Mouse (Mus musculus) mouse embryonic stem cell (cell line): ENCODE results near the gene Rptor.
"Not testable (repeated sequence)": the region's sequence is repeated elsewhere in the genome, so short reads cannot be mapped to it uniquely, and the experiment has no call there.

ENCODE experiments used
- in situ Hi-C, 2 experiments: fragments of 300-500 bp; cut with MboI; formaldehyde crosslinking; loops; 1 replicate in 1 of 2; 3 replicates in 1 of 2; pipeline ENCODE4 v1.14.3; 2019 to 2020; ENCODE audit warnings: low sequenced_read_pairs in 2 of 2, low pct_unique_long_range_greater_than_20kb in 1 of 2, mixed read lengths in 1 of 2; ENCODE audit not compliant: unreplicated experiment in 1 of 2

Gene Rptor

DNA sequence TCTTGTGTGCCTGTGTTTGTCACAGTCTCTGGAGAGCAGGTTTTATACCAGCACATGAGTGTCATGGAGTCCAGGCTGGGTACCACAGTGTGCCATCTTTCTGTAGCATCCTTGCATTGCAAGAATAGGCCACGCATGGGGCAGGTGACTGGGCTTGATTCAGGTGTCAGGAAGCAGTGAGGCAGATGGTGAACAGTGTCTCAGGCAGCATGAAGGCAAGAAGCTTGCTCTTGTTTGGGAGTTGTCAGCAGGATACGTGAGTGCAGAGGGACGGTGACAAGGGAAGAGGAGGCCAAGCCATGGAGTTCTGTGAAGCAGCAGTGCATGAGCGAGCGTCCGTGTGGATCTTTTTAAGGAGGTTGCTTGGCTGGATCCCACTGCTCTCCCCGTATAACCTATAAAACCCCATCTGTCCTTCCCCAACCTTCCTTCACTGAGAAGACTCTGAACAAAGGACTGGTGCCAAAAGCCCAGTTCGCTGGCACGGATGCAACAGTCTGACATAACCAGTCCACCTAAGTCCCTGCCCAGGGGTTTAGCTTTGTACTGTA, 39.2 kb downstream of the Rptor start:
- in situ Hi-C loops, result no loop called here

DNA sequence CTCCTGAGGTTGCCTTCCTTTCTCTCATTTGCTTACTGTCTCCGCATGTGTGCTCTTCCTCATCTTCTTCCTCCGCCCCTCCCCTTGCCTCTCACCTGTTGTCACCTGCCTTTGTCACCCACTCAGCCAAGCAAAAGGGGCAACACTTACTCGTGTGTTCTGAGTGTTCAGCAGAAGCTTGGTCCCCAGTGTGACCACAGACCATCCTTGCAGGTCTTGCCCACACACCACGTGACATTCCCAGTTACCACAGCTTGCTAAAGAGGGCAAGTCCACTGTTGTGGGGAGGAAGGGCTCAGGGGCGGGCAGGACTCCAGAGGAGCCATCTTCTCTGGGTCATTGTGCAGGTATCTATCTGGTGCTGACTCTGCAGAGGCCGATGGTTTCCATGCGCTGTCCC, 40.6 kb downstream of the Rptor start:
- in situ Hi-C loops, result no loop called here

DNA sequence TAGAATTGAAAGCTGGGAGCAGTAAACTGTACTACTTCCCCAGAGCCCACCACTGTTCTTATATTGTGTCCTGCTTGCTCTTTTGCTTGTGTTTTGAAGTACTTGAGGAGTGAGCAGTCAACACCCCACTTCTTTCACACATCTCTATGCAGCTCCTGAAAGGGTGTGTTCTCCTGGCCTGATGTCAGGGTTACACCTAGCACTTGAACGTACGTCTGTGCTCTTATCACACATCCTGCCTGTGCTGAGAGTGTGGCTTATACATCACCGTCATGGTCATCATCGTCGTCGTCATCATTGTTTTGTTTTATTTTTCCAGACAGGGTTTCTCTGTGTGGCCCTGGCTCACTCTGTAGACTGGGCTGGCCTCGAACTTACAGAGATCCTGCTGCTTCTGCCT, 41.4 kb downstream of the Rptor start:
- in situ Hi-C loops, result no loop called here

DNA sequence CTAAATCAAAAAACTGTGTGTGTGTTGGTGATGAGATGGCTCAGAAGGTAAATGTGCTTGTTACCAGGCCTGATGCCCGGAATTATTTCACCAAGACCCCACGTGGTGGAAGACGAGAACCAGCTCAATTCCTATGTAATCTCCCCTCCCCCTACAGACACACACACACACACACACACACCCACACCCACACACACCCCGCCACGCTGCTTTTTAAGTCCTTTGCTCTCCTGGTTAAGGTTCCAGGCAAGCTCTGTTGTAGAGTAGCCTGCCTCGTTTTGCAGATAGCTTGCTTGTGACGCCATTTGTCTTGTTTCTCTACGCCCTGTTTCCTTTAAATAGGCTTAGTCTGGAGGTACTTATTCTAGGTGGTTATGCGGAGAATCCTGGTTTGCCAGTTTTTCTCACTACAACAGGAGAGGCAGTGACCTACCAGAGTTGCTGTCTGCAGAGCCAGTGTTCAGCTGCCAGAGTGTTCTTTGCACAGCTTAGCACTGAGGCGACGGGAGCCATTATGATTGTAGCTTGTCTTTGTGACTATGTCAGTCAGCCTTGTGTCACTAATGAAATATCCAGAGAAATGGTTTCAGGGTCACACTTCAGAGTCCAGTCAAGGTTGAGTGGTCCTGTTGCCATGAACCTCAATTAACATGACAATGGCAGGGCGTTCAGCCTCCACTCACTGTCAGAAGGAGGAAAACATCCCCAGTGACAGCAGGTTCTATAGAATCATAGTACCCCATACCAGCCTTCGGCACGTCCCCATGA, 42.1 kb downstream of the Rptor start:
- in situ Hi-C loops, result no loop called here

DNA sequence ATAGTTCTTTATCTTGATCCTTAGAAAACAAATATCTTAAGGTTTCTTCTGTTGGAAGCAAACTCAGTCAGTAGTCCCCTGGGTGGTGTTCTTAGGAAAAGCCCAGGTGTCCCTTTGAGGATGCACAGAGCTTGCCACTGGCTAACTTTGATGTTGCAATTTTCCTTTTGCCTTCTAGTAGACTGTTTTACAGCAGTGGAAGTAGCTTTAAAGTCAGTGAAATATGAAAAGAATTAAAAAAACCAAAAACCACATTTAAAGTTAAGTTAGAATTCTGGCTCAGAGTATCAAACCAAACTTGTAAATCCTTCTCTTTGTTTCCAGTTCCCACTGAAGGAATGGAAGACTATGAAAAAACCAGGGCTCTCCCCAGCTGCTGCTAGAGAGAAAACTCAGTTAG, 47.8 kb downstream of the Rptor start:
- in situ Hi-C loops, result no loop called here

DNA sequence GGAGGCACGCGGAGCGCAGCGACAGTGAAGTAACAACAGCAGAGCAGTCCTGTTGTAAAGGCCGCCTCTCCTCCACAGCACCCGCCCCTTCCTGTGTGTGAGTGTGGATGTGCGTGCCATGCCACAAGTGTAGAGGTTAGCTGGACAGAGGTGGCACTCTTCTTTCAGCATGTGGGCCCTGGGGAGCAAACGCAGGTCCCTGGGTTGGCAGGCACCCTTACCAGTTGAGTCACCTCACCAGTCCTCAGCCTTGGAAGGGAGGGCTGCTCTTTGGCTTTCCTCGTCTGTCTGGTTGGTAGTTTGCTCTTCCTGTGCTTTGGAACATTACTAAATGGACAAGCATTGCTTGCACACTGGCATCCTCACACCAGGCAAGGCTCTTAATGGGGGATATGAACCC, 50.6 kb downstream of the Rptor start:
- in situ Hi-C loops, result no loop called here

DNA sequence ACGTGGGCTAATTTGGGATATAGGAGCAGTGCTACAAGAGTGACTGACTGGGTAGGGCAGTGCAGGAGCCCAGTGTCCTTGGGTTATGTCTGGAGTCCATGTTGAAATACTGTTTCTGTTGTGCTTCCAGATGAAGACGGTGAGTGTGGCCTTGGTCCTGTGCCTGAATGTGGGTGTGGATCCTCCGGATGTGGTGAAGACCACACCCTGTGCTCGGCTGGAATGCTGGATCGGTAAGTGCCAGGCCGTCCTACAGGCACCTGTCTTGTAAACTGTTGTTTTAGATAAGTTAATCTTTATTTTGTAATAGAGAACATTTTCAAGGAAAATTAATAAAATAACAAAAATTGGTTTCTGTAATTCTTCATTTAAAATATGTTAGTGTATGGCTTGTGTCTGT, 54.8 kb downstream of the Rptor start:
- in situ Hi-C loops, result no loop called here

DNA sequence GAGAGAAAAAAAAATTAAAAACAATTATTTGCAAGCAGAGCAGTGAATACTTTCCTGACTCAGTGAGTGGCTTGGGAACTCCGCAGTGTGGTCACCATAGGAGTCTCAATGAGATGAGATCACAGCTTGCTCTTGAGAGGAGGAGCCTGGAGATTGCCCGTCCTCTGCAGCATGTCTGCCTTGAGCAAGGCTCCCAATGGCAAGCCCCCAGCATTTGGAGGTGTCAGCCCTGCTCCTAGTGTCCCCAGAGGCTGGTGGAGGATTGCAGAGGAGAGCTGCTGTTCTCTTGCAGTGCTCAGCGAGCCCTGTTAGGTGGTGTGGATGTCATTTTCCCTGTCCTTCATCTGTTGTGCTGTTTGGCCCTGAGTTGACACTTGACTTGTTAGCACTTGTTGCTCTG, 56.6 kb downstream of the Rptor start:
- in situ Hi-C loops, result no loop called here

DNA sequence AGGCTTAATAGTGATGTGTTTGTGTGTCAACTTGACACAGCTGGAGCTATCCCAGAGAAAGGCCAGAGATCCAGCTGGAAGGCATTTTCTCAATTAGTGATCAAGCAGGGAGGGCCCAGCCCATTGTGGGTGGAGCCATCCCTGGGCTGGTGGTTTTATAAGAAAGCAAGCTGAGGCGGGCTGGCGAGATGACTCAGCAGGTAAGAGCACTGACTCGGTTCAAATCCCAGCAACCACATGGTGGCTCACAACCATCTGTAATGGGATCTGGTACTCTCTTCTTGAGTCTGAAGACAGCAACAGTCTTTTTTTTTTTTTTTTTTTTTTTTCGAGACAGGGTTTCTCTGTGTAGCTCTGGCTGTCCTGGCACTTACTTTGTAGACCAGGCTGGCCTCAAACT, 58.8 kb downstream of the Rptor start:
- in situ Hi-C loops, result not testable (repeated sequence)

DNA sequence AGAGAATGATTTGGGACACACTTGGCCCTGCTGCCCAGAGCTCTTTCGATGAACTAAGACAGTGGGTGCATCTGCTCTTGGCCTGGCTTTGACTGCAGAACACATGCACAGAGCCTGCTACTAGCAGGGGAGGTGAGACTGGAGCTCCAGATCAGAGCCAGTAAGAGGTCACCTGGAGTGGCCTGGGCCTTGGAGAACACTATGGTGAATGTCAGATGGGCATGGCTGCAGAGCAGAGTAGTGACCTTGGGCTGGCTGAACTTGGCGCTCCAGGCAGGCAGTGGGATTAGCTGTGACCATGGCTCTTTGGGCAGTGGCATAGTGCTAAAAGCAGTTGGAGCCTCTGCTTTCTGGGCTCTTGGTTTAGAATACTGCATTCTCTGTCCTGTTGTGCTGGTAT, 61.2 kb downstream of the Rptor start:
- in situ Hi-C loops, result no loop called here

DNA sequence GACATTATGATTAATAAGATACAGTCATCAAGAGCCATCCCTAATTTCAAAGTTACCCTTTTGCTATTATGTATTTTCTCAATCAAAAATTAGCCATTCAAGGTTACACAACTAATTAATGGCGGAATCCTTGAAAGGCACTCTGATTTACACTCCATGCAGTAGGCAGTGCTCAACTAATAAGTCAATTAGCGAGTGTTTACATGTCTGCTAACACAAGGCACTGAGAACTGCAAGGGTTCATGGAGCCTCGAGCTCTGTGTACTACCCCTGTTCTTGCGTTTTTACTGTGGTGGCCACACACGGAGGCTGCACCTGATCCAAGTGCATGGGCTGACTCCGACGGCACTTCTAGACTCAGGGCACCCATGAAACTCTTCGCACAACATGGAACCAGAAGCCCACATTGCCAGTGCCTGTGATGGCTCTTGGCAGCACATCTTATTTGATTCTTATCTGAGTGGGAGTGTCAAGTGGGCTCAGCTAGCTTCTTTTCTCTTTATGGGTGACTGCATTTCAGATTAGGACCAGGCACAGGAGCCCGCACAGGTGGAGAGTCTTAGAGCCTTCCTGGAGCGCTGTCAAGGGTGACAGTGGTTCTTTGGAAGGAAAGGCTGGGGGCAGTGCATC, 62.1 kb downstream of the Rptor start:
- in situ Hi-C loops, result no loop called here

DNA sequence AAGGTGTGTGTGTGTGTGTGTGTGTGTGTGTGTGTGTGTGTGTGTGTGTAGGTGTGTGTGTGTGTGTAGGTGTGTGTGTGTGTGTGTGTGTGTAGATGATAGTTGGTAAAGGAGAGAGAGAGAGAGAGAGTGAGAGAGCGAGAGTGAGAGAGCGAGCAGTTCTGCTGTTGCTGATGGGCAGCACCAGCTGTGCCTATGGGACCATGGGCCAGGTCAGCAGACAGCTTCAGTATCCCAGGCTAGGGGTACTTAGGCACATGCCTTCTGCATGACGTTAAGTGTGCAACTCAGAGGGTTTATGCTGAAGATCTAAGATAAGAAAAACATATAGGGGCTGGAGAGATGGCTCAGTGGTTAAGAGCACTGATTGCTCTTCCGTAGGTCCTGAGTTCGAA, 62.6 kb downstream of the Rptor start:
- in situ Hi-C loops, result no loop called here

DNA sequence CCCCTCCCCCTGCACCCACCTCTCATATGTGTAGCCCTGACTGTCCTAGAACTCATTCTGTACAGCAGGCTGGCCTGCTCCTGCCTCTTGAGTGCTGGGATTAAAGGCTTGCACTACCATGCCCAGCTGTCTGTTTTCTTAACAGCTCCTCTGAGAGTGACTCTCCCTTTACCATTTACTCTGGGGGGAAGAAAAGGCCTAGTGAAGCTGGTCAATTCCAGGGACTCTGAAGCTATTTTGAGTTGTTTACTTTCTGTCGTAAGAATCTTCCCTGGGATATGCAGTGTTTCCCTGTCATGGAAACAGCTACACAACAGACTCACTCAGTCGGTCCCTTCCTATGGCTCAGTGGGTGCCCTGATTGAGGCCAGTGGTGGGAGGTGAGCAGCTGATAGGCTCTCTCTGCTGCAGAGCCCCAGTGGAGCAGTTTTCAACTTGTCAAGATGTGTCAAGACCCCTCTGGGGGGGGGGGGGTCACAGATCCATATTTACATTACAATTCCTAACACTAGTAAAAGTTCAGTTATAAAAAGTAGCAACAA, 63.9 kb downstream of the Rptor start:
- in situ Hi-C loops, result no loop called here

DNA sequence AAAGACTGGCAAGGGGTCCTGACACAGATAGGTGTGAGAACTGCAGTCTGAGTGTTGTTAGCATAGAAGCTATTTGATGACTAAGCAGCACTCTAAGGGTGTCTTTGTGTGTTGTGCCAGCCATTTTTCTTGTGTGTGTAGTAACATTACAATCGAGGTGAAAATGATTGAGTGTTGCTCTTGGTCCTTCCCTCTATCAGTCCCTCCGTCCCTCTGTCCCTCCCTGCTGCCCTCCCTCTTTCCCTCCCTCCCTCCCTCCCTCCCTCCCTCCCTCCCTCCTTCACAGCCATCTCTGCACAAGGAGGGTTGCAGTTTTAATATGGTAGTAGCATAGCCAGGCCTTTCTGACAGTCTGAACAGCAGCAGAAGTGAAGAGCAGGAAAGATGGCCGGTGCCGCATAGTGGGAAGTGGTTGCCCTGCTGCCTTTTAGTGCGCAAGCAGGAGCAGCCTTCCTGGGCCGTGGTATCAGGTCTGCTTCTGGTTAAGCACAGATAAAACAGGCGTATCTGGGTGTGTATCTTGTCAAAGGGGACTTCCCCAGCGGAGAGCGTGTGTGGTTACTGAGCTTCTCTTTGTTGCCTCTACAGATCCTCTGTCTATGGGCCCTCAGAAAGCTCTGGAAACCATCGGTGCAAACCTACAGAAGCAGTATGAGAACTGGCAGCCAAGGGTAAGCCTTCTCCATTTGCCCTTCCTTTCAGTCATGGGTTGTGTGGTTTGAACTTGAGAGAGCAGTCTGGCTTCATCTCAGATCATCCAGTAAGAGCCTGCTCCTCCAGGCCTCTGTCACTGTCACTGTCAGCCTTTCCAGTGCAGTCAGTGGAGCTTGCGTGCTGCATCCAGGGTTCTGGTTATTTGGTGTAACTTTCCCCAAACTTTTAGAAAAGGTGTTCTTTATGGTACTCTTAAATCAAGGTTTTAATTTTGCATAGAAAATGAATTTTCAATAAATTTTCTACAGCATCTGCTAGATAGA, 68.3 kb downstream of the Rptor start:
- in situ Hi-C loops, result no loop called here

DNA sequence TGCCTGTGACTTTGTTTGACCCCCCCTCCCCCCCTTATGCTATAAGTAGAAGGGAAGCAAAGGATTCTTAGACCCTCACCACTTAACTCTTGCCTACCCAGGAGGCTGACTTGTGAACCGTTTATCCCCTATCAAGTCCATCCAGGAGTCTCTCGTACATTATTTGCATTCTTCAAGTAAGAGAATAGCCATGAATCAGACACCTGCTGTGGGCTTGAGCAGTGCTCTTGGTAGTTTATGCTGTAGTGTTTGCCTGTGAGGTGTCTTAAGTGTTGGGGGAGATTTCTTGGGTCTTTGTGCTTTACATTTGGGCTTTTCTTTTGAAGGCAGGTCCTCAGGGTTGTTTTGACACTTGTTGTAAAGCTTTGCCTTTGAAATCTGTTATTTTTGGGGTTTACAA, 69.3 kb downstream of the Rptor start:
- in situ Hi-C loops, result no loop called here

DNA sequence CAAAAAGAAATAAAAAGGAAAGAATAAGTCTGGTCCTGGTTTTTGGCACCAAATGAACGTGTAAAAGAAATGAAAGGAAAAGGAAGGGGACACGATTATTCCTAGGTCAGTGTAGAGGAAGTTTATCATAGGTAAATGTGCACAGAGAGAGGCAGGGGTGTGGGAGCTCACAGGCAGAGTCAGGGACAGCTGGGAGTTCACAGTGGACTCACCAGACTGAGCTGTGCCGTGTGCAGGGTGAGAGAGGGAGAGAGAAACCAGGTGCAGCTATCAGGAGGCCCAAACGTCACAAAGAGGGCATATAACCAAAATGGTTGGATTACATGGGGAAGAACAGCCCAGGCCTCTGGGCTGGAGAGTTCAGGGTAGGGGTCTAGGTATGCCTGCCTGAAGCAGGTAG, 70.1 kb downstream of the Rptor start:
- in situ Hi-C loops, result no loop called here

DNA sequence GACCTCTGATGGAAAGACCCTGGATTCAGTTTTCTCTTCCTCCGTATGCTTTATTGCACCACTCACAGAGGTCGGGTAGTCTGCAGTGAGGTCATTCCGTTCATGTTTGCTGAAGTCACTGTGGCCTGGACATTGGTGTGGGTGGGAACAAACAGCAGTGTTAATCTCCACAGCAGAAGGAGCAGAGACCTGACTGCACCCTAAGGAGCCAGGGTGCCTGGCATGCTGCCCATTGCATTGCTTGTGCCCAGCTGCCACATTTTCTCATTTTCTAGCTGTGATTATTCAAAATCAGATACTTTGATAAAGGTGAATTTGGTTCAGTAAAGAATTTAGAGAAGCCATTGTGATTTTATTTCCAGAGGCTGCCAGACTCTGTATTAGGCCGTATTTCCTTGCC, 72.1 kb downstream of the Rptor start:
- in situ Hi-C loops, result no loop called here

DNA sequence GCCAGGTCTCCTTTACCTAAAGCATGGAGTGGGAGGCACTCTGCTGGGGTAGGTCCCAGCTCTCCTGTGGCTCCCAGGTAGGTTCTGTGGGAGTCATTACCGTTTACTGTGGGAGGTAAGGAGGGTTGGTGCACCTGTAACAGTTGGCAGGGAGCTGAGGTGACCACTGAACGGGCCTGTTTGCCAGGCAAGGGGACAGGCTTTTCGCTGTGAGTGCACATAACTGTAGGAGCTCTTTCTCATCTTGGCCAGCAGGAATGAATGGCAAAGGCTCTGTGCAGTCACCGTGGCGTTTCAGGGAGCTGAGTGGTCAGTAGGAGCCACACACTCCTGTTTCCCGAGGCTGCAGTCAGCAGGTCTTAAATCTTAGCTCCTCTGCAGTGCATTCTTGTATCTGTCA, 72.8 kb downstream of the Rptor start:
- in situ Hi-C loops, result no loop called here
